22 mouse cellular contexts compared by ENCODE assay signal in the genomic region with DNA sequence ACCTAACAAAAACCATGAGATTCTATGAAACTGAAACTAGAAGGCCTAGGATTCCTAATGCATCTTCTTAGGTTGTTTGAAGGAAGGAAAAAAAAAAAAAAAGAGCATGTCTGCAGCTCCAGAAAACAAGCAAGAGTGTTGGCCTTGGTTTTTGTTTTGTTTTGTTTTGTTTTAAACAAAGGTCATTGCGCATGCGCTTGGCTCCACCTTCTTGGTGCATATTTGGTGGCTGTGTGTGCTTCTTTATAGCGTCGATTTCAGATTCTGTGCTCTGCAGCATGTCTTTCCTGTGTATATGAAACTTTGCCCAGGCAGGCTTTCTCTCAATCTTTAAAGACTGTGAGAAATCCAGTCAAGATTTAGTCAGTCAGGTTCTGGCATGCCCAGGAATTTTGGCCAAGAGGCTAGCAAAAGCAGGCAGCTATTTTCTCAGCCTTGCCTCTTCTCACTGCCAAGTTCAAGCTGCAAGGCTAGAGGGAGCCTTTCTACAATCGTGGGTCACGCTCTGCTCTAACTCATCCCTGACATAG.
DNase-seq lines count a peak whose midpoint lies in the region; ATAC-seq and TF ChIP-seq lines count a peak whose summit lies in the region.
"Had no signal": no experiment of that assay in that cellular context is flagged by ENCODE, and none has a peak within 500 bp of the region (broad histone marks: within the 10 kb centered on the region; RNA-seq: fewer than 3 reads in every experiment).

No protein-coding gene starts in this region.

- ATAC-seq in monocyte, adult 5-6 weeks (replicated peaks; ENCODE audit: insufficient number of reproducible peaks, low FRiP score, low TSS enrichment, poor library complexity, severe bottlenecking), result no peak
- ATAC-seq: activated CD4-positive, CD25-positive, alpha-beta regulatory T cell, adult 4 months; intestine, embryonic 15.5 days; liver, postnatal 0 days had no signal

- DNase-seq in adrenal gland, postnatal 36 days, result peak; percentile 5 to 15
- DNase-seq in adrenal gland, adult 8-10 months, result no peak
- DNase-seq in NIH3T3 (ENCODE audit: low read depth), result peak; percentile 21
- DNase-seq in fibroblast of lung, adult 2 months (ENCODE audit: low read depth), result peak; percentile 77
- no peak for DNase-seq in cerebellum, postnatal 25 days
- DNase-seq in thymus, adult 2 months, result no peak
- DNase-seq: cerebellum, adult 9-11 months; gastrocnemius, postnatal 10 days; heart, postnatal 14 days; liver; liver, postnatal 0 days; right cerebral cortex, postnatal 4 days; thymus, postnatal 25 days had no signal

- no peak overlapping the region for H3K4me3 ChIP-seq in brown adipose tissue, adult 24 weeks (ENCODE audit: insufficient read depth, low read depth, low read length)
- H3K4me3 ChIP-seq in thymus, adult 2 months (ENCODE audit: control insufficient read depth, insufficient read depth, low read length), result no peak overlapping the region
- H3K4me3 ChIP-seq: intestine, embryonic 15.5 days; layer of hippocampus, adult 2 months; left cerebral cortex, adult 2 months; midbrain, embryonic 10.5 days had no signal

- 92% methylated on average over 6 of the region's 6 CpGs for WGBS in thymus, adult 2 months

- H3K27me3 ChIP-seq in thymus, adult 2 months (ENCODE audit: control insufficient read depth, insufficient read depth, low read length), result no peaks in the 10 kb centered on the region
- H3K27me3 ChIP-seq: intestine, embryonic 15.5 days had no signal

- no peaks in the 10 kb centered on the region for H3K36me3 ChIP-seq in thymus, adult 2 months (ENCODE audit: control insufficient read depth, insufficient read depth, low read length)
- H3K36me3 ChIP-seq: intestine, embryonic 15.5 days; midbrain, embryonic 10.5 days had no signal

- 0 out of 2 replicates have a peak overlapping the region, but pooled peaks have one; percentile 7 for H3K27ac ChIP-seq in brown adipose tissue, adult 24 weeks (replicated peaks; ENCODE audit: low read depth, low read length)
- H3K27ac ChIP-seq in thymus, adult 2 months (ENCODE audit: control insufficient read depth, insufficient read depth, low read length), result no peak overlapping the region
- H3K27ac ChIP-seq: hindbrain, embryonic 14.5 days; intestine, embryonic 15.5 days; kidney, postnatal 0 days; layer of hippocampus, adult 2 months; left cerebral cortex, adult 2 months; midbrain, embryonic 10.5 days had no signal

- no peak for TF ChIP-seq CTCF in thymus, adult 2 months (IDR thresholded peaks at IDR 0.05; ENCODE audit: borderline replicate concordance, control insufficient read depth, extremely low read depth, insufficient read depth, low read length, poor library complexity)

- no peak for TF ChIP-seq POLR2A in thymus, adult 2 months (IDR thresholded peaks at IDR 0.05; ENCODE audit: control insufficient read depth, extremely low read depth, insufficient read depth, low read length, poor library complexity)

- no peaks in the 10 kb centered on the region for H3K4me1 ChIP-seq in brown adipose tissue, adult 24 weeks (ENCODE audit: control insufficient read depth, insufficient read depth, insufficient read length, low read length)
- no peaks in the 10 kb centered on the region for H3K4me1 ChIP-seq in thymus, adult 2 months (replicated peaks; ENCODE audit: control insufficient read depth, insufficient read depth, low read length)
- H3K4me1 ChIP-seq: intestine, embryonic 15.5 days; midbrain, embryonic 10.5 days had no signal

Comparison
In these comparisons a context has a peak if more than half of its experiments do, and no peak if none do; other contexts are left out.
1. DNase-seq: peak in adrenal gland, postnatal 36 days (2 of 2), NIH3T3 (single experiment) and fibroblast of lung, adult 2 months (single experiment); none in adrenal gland, adult 8-10 months (single experiment), cerebellum, postnatal 25 days (0 of 2) and thymus, adult 2 months (single experiment).